Mouse (Mus musculus) small intestine, adult 2 months (tissue): ENCODE data around the gene Azgp1.

ENCODE experiments used
- CTCF ChIP-seq: fragments of 200-500 bp; IDR thresholded peaks from 2 replicates; pipeline ENCODE4 v1.5.1; 2012; ENCODE audit warnings: low read depth, mild to moderate bottlenecking, control low read depth, inconsistent platforms, low read length, moderate library complexity, mixed read lengths; ENCODE audit not compliant: insufficient replicate concordance, insufficient read length; ENCODE audit errors: extremely low read depth
- POLR2A ChIP-seq: fragments of 200-500 bp; IDR thresholded peaks from 2 replicates; pipeline ENCODE4 v1.6.1; 2012; ENCODE audit warnings: low read depth, mild to moderate bottlenecking, control low read depth, inconsistent platforms, low read length, moderate library complexity

GRCm38 (mm10) chr5:137973738-137974137 is 7.6 kb upstream of the Azgp1 start:
- TF ChIP-seq CTCF (no peak), POLR2A (no peak)
